Mouse (Mus musculus) adipocyte (in vitro differentiated cells): ENCODE data around the gene Trp53i13.

ENCODE experiments used
- DNase-seq: peaks from one replicate; pipeline ENCODE4 v3.0.0-alpha.2; 2016; ENCODE audit warnings: low spot score

The Trp53i13 gene

DNA sequence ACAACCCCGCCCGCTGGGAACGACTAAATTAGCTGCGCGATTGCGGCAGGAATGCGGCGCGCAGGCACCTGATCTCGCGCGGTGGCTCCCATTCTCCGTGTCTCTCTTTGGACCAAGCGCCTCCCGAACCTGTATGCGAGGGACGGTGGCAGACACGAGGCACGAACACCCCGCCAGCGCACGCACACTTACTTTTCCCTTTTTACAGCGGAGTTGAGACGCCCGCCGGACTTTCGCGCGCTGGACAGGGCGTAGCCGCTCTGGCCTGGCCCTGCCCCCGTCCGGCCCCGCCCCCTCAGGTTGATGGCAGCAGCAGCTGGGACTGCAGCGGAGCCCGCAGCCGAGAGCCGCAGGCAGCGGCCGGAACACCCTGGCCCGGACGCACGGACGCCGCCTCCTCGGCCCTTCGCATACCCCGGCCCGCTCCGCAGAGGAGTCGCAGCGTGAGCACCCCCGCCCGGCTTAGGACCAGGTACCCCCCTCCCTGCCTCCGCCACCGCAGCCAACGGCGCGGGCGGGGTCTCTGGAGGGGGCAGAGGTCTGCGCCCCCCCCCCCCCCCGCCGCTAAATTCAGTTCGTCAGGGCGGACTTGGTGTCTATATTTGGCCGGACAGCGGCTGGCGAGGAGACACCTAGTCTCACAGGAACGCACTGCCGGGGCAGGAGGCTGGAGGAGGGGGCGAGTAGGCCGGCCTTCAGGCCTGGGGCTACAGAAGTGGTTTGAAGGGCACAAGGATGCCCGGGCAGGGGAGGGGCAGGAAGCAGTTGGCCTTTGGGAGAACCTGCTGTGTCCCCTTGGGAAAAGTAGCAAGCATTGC is 53.3 kb downstream of the Trp53i13 start, which contains the start of gene Coro6:
TSS of gene Coro6 (plus strand) at position 129 of the 818 bp plus-strand sequence.
- no peak for DNase-seq

DNA sequence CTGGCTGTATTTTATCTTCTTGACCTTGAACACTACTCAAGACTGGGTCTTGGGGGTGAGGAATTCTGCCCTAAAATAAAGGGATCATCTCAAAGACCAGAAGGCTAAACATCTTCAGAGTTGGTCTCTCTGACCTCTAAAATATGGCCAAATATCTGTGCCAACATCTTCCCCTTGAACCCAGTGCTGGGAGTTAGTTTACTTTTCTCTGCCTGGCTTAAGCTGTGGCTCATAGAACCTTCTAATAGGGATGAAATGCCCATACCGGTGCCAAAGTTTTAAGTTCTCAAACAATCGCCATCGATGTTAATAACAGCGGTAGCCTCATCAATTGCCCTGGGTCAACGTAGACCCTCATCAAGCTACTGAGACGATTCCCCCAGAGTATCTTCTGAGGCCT is 53.9 kb downstream of the Trp53i13 start:
- DNase-seq = no peak
